Mouse (Mus musculus) lung, adult 2 months (tissue): Measurements from ENCODE around the gene Kat6b. TPM values are rescaled to one million over a fixed set of nuclear protein-coding genes. Genes with fewer than 3 reads are reported as not detected.
A peak's percentile ranks its signal among the peaks of the same experiment; 100 is the strongest.

ENCODE experiments used
- DNase-seq: peaks from one replicate; pipeline ENCODE4 v3.0.0; 2022
- H3K4me1 ChIP-seq: fragments of 200-500 bp; 2 replicates; pipeline ENCODE4 v1.6.1; 2011; ENCODE audit warnings: low read length; ENCODE audit not compliant: control insufficient read depth, insufficient read depth
- H3K4me3 ChIP-seq: fragments of 200-500 bp; replicated peaks from 2 replicates; pipeline ENCODE3; 2011; ENCODE audit warnings: low read depth, mild to moderate bottlenecking, control low read depth, low read length; ENCODE audit errors: extremely low read depth
- CTCF ChIP-seq: fragments of 200-500 bp; IDR thresholded peaks from 2 replicates; pipeline ENCODE4 v1.5.1; 2011; ENCODE audit warnings: mild to moderate bottlenecking, low read length, control low read depth; ENCODE audit not compliant: insufficient read depth
- POLR2A ChIP-seq: fragments of 200-500 bp; IDR thresholded peaks from 2 replicates; pipeline ENCODE4 v1.6.1; 2011; ENCODE audit warnings: low read depth, mild to moderate bottlenecking, control low read depth, low read length, borderline replicate concordance; ENCODE audit errors: extremely low read depth
- WGBS: fragments of 180-500 bp; shearing (Covaris S2); methylation state at CpG from one replicate; pipeline ENCODE4 v1.1.7; 2018; 5-methylcytosine and 5-hydroxymethylcytosine counted together
- polyA plus RNA-seq: library from polyadenylated mRNA; depleted of rRNA; stranded (reverse); fragments of >200 nt; gene quantifications from 2 replicates; pipeline ENCODE4 v1.2.3, GENCODE M21; 2012

The Kat6b gene
- polyA plus RNA-seq, 1 experiment: 11.5 TPM

GRCm38 (mm10) chr14:21549608-21550115, 68.4 kb downstream of the Kat6b start:
- no peak for TF ChIP-seq POLR2A
- TF ChIP-seq CTCF: no peak
- 70% methylated on average over 6 of the region's 6 CpGs for WGBS
- no peak for DNase-seq
- Histone ChIP-seq H3K4me3 (no peak overlapping the region), H3K4me1 (peaks cover 8% of the 10 kb centered on the region)

- DNase-seq: no peak
- Histone ChIP-seq H3K4me3 (no peak overlapping the region), H3K4me1 (peaks cover 8% of the 10 kb centered on the region)
- 81% methylated on average over 7 of the region's 7 CpGs for WGBS
- TF ChIP-seq CTCF (no peak), POLR2A (no peak)
Measured at GRCm38 (mm10) chr14:21550576-21550975, 69.3 kb downstream of the Kat6b start.

DNA sequence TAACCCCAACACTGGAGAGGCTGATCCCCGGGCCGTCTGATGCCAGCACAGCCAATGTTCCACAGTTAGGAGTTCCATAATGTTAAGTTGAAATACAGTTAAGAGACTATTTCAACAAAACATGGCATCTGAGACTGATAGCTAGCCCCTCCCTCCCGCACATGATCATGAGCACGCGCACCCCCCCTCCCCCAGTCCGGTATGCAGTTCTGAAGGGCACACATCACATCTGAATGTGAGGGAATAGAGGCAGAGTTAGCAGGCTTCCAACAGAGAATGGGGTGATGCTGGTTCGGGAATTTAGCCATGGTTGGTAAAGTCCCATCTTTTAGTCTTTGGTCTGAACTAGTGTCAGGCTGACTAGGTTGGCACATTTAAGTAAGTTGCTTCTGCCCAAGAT, 70.4 kb downstream of the Kat6b start:
- no peak overlapping the region for H3K4me3 ChIP-seq
- TF ChIP-seq POLR2A (no peak), CTCF (no peak)
- DNase-seq: no peak
- 95% methylated on average over 7 of the region's 7 CpGs for WGBS
- peaks cover 8% of the 10 kb centered on the region for H3K4me1 ChIP-seq

- peaks cover 2% of the 10 kb centered on the region for H3K4me1 ChIP-seq
- DNase-seq: peak; percentile 46
- H3K4me3 ChIP-seq: no peak overlapping the region
- 60% methylated on average over 8 of the region's 8 CpGs for WGBS
- no peak for TF ChIP-seq CTCF
- TF ChIP-seq POLR2A: no peak
Measured at GRCm38 (mm10) chr14:21552958-21553357, 71.7 kb downstream of the Kat6b start.

DNA sequence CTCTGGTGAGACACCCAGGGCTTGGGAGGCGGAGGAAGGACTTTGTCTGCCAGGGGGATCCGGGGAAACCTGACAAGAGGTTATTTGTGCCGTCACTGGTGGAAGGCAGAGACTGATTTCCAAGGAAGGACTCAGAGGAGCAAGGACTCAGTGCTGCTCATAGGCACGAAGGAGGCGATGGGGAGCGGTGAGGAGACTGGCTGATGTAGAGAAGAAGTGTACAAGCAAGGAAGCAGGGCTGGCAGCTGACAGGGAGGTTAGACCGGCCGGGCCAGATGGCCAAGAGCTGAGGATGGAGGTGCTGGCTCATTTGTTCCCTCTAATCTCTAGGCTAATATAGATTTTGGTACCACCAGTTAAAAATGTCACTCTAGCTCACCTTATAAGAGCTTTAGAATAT, 72.8 kb downstream of the Kat6b start:
- DNase-seq: no peak
- WGBS: 80% methylated on average over 8 of the region's 8 CpGs
- TF ChIP-seq POLR2A: no peak
- no peak for TF ChIP-seq CTCF
- Histone ChIP-seq H3K4me3 (no peak overlapping the region), H3K4me1 (no peaks in the 10 kb centered on the region; the same call in none of the 2 replicates)

DNA sequence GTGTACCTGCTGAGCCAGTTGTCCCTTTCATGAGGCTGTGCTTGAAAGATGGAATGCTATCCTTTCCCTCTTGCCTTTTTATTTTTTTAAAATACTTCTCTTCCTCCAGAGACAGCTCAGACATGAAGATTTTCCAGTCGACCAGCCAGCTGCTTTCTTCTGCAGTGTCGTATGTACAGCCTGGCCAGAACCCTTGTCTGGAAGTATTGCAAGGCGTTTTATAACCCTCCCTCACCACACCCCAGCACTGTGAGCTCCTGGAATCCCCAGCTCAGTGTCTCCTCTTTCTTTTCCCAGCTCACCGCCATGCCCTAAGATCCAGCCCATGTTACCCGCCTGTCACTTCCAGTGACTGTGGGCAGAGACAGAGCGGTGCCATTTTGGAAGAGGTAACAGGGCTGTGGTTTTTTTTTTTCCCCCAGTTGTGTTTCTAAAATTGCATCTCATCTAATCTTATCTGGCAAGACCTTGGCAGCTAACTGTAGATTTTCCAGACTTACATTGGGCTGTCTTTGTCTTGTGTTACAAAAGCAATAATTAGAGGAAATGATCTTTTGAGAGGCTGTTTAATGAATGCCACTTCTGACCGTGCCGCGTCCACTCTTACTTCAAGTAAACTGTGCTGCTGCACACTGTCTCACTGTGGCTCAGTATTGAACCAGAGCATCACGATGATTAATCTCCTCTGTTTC, 77.4 kb downstream of the Kat6b start:
- 32% methylated on average over 10 of the region's 10 CpGs for WGBS
- peaks cover 3% of the 10 kb centered on the region; the same call in 1 of the 2 replicates for H3K4me1 ChIP-seq
- DNase-seq: no peak
- no peak overlapping the region for H3K4me3 ChIP-seq
- TF ChIP-seq POLR2A (no peak), CTCF (no peak)

GRCm38 (mm10) chr14:21559447-21559846, 78.2 kb downstream of the Kat6b start:
- peak; percentile 38 for DNase-seq
- Histone ChIP-seq H3K4me3 (no peak overlapping the region), H3K4me1 (peaks cover 3% of the 10 kb centered on the region; the same call in 1 of the 2 replicates)
- 61% methylated on average over 7 of the region's 7 CpGs for WGBS
- TF ChIP-seq CTCF (no peak), POLR2A (no peak)

GRCm38 (mm10) chr14:21560481-21561209, 79.4 kb downstream of the Kat6b start:
- no peak for DNase-seq
- 66% methylated on average over 11 of the region's 11 CpGs for WGBS
- peaks cover 3% of the 10 kb centered on the region; the same call in 1 of the 2 replicates for H3K4me1 ChIP-seq
- no peak for TF ChIP-seq CTCF
- no peak for TF ChIP-seq POLR2A
- H3K4me3 ChIP-seq: no peak overlapping the region

DNA sequence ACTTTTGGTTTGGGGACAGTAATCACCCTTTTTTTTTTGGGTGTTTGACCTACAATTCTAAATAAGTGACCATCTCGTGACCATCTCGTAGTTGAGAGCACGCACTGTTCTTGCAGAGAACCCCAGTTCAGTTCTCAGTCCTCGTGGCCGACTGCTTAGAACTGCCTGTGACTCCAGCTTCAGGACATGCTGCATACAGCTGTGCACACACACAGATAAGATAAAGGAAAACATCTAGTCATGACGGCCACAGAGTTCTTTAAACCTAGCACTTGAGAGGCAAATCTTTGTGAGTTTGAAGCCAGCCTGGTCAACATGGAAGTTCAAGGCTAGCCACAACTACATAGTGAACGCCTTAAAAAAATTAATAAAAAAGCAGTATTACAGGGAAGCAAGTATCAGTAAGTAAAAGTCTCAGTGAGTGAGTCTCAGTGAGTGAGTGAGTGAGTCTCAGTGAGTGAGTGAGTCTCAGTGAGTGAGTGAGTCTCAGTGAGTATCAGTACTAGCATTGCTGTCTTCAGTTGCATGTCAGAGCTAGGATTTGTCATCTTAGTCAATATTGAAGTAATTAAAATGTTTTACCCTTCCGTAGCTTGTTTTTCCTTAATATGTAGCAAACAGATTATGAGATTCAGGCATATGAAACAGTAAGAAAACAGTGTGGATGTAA, 80.3 kb downstream of the Kat6b start:
- 89% methylated on average over 8 of the region's 8 CpGs for WGBS
- Histone ChIP-seq H3K4me3 (no peak overlapping the region), H3K4me1 (peaks cover 3% of the 10 kb centered on the region; the same call in 1 of the 2 replicates)
- no peak for TF ChIP-seq POLR2A
- no peak for TF ChIP-seq CTCF
- no peak for DNase-seq
